Mouse (Mus musculus) spleen, adult 2 months (tissue): Measurements from ENCODE around the gene Nadk2.

Source experiments
- CTCF ChIP-seq: fragments of 200-500 bp; IDR thresholded peaks from 2 replicates; pipeline ENCODE4 v1.5.1; 2011; ENCODE audit warnings: mild to moderate bottlenecking, inconsistent platforms; ENCODE audit not compliant: insufficient read depth, insufficient read length, insufficient replicate concordance; ENCODE audit errors: extremely low read depth
- POLR2A ChIP-seq: fragments of 200-500 bp; IDR thresholded peaks from 2 replicates; pipeline ENCODE4 v1.6.1; 2011; ENCODE audit warnings: low read depth, low read length, inconsistent platforms

DNA sequence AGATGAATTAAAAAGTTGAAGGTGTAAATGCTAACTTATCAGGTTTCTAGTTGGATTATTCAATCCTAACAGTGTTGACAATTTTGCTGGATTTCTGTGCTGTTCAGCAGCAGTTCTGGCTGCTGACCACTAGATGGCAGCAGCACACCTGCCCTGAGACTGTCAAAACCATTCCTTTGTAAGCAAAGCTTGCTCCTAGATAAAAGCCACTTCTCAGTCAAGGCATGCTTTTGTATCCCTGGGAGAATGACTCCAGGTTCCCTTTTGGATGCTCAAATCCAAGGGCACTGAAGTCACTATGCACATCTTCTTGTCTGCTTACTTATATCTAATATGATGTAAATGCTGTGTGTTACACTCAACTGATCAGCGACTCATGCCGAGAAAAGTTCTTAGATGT is 49.0 kb downstream of the Nadk2 start:
- TF ChIP-seq CTCF (peak; percentile 84; the same call in 1 of the 2 replicates), POLR2A (no peak)
